Mouse (Mus musculus): Measurements from ENCODE around the gene Col5a3.
"Not testable (repeated sequence)": the region's sequence is repeated elsewhere in the genome, so short reads cannot be mapped to it uniquely, and the experiment has no call there.

The Col5a3 gene

GRCm38 (mm10) chr9:20814521-20815272, at the start of gene Col5a3:
Gene Col5a3, minus strand, starts transcription at chr9:20815067.
- peak; percentile 62 for DNase-seq (ENCODE audit: extremely low spot score, low spot score)

DNA sequence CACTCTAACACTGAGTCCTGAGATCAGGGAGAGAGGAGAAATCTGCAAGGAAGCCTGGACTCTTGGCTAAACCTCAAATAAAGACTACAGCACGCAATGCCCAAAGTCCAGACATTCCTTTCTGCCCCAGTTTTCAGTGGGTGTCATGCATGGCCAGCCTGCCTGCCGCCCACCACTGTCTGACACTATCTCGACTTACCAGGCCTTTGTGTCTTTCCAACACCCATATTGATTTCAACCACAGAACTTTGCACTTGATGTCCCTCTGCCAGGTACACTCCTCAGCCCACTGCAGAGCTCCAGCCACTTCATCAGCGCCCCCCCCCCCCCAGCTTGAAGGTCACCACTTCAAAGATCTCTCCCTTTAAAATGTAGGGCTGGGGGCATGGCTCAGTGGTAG, 47.4 kb upstream of the Col5a3 start:
- no peak for DNase-seq (ENCODE audit: extremely low spot score, low spot score)

DNA sequence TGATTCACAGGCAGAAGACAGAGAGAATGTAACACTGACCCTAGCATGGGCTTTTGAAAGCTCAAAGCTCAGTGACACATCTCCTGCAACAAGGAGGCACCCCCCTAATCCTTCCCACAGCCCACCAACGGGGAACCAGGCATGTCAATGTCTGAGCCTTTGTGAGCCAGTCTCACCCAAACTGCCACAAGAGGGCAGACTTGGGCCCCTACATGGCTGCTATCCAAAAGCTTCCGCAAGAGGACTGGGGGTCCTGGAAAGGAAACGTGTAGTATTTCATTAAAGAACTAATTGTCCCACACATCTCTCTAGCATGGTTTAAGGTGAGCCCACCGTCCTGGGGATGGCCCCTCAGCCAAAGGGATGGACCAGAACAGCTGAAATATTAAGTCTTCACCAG, 47.0 kb upstream of the Col5a3 start:
- DNase-seq (ENCODE audit: extremely low spot score, low spot score), result peak; percentile 42

DNA sequence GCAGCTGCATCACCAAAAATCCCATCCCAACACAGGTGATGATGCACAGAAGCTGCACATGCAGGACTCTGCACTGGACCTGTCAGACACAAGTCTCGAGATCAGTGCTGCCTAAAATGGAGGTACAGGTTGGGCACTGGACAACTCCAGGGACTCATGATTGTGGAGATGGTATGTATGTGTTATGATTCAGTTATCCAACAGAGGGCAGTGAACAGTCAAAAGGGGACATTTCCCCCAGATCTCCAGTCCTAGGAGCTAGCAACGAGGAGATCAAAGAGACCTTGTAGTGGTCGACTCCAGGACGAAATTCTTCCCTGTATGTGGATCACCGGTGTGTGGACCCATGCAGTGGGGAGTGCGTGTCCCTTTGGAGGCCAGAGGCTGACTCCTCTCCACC, 45.1 kb upstream of the Col5a3 start:
- DNase-seq (ENCODE audit: extremely low spot score, low spot score), result no peak

DNA sequence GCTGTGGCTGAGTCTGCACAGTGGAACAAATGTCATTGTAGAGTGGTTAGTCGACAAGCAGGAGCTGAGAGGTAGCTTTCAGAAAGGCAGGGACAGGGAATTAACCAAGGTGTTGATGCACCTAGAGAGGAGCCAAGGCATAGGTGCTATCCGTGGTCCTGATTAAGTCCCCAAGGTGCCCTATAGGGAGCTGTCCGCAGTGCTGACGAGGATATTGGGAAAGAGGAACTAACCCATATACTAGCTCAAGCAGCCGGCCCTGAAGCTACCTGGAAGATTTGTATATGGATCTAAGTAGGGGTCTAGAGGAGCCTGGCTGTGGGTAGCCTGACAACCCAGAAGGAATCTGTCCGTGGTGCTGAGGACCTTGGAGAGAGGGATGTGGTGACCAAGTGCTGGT, 42.3 kb upstream of the Col5a3 start:
- DNase-seq (ENCODE audit: extremely low spot score, low spot score), result peak; percentile 64

GRCm38 (mm10) chr9:20850179-20850578, 35.3 kb upstream of the Col5a3 start:
- DNase-seq (ENCODE audit: extremely low spot score, low spot score), result no peak

- no peak for DNase-seq (ENCODE audit: extremely low spot score, low spot score)
These were observed 27.8 kb upstream of the Col5a3 start for GRCm38 (mm10) chr9:20842670-20843069.

- no peak for DNase-seq (ENCODE audit: extremely low spot score, low spot score)
These were observed 27.3 kb upstream of the Col5a3 start for GRCm38 (mm10) chr9:20842211-20842610.

DNA sequence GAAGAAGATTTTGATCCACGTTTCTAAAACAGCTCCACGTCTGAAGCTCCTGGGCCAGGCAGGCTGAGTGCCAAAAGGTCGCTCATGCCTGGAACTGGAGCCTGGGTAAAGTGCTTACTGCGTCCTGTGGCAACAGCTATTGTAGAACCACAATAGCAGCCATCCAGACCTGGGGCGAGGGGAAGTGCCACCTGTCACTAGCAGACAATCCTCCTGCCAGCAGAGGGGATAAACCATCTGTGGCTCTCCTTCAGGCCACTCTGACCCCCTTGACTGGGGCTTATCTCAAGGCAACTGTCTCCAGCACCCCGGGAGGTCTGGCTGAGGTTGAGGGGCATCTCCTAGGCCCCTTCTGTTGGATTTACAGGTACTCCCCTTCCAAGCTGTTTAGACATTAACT, 24.1 kb upstream of the Col5a3 start:
- no peak for DNase-seq (ENCODE audit: extremely low spot score, low spot score)

DNA sequence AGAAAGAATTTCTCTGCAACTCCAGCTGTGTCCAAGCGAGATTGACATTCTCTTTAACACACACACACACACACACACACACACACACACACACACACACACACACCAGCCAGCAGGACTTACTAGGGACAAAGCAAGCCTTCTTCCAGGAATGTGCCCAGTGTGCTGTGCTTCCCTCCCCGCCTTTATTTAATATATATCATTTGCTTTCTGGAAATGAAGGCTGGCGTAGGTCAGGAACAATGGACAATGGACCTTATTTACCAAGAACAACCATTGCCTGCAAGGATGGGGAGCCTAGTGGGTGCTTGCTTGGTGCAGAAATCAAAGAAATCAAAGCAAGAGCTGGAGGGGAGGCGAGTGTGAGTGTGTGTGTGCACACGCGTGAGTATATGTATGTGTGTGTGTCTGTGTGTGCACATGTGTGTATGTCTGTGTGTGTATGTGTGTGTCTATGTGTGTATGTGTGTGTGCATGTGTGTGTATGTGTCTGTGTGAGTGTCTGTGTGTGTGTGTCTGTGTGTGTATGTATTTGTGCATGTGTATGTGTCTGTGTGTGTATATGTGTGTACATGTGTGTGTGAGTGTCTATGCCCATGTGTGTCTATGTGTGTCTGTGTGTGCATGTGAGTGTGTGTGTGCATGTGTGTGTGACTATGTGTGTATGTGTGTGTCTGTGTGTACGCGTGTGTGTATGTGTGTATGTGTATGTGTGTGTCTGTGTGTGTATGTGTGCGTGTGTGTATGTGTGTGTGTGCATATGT, 22.5 kb upstream of the Col5a3 start:
- DNase-seq (ENCODE audit: extremely low spot score, low spot score), result no peak

DNA sequence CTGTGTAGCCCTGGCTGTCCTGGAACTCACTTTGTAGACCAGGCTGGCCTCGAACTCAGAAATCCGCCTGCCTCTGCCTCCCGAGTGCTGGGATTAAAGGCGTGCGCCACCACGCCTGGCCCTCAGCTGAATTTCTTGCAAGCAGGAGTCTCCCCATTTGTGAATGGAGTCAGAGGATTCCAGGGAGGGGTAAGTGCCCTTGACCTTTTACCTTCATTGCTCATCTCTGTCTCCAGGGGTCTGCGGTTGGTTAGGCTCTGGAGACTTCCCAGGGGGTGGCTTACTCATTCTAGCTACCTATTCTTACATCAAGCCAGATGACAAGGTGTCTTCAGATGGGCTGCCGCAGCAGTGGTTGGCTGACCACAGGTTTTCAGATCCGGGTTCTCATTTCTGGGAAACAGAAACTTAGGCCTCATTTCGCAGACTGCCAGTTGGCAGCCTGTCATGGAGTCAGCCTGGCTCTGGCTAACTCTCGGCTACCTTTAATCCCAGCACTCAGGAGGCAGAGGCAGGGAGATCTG, 20.6 kb upstream of the Col5a3 start:
- DNase-seq (ENCODE audit: extremely low spot score, low spot score), result not testable (repeated sequence)

GRCm38 (mm10) chr9:20834881-20835280, 20.0 kb upstream of the Col5a3 start:
- DNase-seq (ENCODE audit: extremely low spot score, low spot score), result no peak

GRCm38 (mm10) chr9:20830901-20831643, 16.2 kb upstream of the Col5a3 start:
- DNase-seq (ENCODE audit: extremely low spot score, low spot score), result peak; percentile 95

- DNase-seq (ENCODE audit: extremely low spot score, low spot score), result no peak
These were observed 13.3 kb upstream of the Col5a3 start for GRCm38 (mm10) chr9:20828127-20828526.

DNA sequence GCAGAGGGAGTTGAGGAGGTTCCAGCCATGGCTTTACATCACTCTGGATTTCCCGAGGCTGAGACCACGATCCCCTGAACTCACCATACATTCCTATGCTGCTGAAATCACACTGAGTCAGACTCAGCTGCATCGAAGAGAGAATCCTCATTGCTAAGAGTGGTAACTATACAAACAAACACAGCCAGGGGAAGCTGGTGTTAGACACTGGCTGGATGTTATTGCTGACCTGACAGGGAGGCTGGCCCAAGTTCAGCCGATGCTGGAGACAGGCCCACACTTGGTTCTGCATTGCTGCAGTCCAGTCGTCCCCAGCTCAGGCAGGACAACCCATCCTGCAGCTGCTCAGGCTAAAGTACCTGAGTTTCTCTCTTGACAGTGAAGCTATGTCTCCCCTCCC, 10.9 kb upstream of the Col5a3 start:
- no peak for DNase-seq (ENCODE audit: extremely low spot score, low spot score)

DNA sequence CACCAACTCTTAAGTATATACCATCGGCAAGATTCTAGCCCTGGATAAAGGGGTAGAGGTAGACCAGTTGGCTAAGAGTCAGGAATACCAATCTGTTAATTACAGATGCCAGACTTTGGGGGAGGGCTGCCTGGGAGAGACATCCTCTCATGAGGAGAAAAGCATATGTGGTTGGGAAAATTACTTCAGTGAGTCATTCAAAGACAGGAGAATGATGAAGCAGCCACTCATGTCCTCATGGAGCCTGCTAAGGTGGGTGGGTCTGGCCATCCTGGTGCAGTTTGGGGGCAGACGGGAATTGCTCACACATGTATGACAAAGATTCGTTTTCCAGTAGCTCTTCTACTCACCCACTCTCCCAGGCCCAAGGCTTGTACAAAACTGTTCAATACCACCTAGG, 8.0 kb upstream of the Col5a3 start:
- DNase-seq (ENCODE audit: extremely low spot score, low spot score), result no peak

GRCm38 (mm10) chr9:20820001-20820400, 5.1 kb upstream of the Col5a3 start:
- no peak for DNase-seq (ENCODE audit: extremely low spot score, low spot score)

DNA sequence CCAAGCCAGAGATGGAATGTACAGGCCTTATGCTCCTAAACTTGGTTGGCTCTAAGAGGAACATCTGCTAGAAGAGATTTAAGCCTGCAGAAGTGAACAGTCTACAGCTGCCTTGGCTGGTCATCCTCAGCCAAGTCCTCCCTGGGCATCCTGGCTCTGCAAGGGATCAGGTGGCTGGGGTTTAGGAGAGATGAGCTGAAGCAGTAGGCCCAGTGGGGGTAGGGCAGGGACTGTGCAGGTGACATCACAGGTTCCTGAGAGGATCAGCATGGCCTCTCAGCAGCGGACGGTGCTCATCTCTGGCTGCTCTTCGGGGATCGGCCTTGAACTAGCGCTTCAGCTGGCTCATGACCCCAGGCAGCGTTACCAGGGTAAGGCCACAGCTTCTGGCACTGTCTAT, 3.4 kb upstream of the Col5a3 start, which contains the start of gene Rdh8:
TSS of gene Rdh8 (plus strand) at position 268 of the 400 bp plus-strand sequence.
- DNase-seq (ENCODE audit: extremely low spot score, low spot score), result no peak

GRCm38 (mm10) chr9:20812537-20813271, 2.2 kb downstream of the Col5a3 start:
- DNase-seq (ENCODE audit: extremely low spot score, low spot score), result peak; percentile 61

- DNase-seq (ENCODE audit: extremely low spot score, low spot score), result no peak
These were observed 4.1 kb downstream of the Col5a3 start for GRCm38 (mm10) chr9:20810773-20811172.

GRCm38 (mm10) chr9:20810271-20810670, 4.6 kb downstream of the Col5a3 start:
- no peak for DNase-seq (ENCODE audit: extremely low spot score, low spot score)
